Mouse (Mus musculus) erythroblast, adult 5-6 weeks (primary cell): Measurements from ENCODE around the gene Myo10. TPM values are rescaled to one million over a fixed set of nuclear protein-coding genes. Genes with fewer than 3 reads are reported as not detected.

Source experiments
- ATAC-seq: replicated peaks from 2 replicates; pipeline ENCODE4 v1.8.0; 2016; ENCODE audit warnings: moderate number of reproducible peaks, mild to moderate bottlenecking, moderate TSS enrichment, inconsistent platforms; ENCODE audit not compliant: poor library complexity, low FRiP score, severe bottlenecking
- total RNA-seq, 2 experiments: library from RNA; stranded (forward) in 1 of 2; stranded (reverse) in 1 of 2; fragments of 150-400 nt in 1 of 2; fragments of 200-764, 138-1000 nt in 1 of 2; gene quantifications; 2 replicates each; pipeline versions ENCODE4 v1.2.3 to v1.2.4; 2015 to 2017; ENCODE audit warnings: low replicate concordance in 2 of 2

Gene Myo10
- total RNA-seq, 2 experiments from 2014 or later = 1.7 to 5.9 TPM

GRCm38 (mm10) chr15:25859469-25859868 lies 237.1 kb downstream of the Myo10 start:
- ATAC-seq = no peak

- no peak for ATAC-seq
Measured at GRCm38 (mm10) chr15:25861900-25862299, 239.6 kb downstream of the Myo10 start.

Other genes starting within 250 kb of the Myo10 start
- gene Basp1, start 208.8 kb upstream of the Myo10 start, total RNA-seq (2015; ENCODE audit: low replicate concordance) = 8.3 TPM in 1 of 2 replicates, not detected in the other
- gene Basp1, start 208.8 kb upstream of the Myo10 start, total RNA-seq (2017; ENCODE audit: low replicate concordance) = 2.6 and 4.5 TPM in 2 replicates
- 8.2 and 20.0 TPM in 2 replicates for gene Retreg1, start 220.7 kb downstream of the Myo10 start, total RNA-seq (2015; ENCODE audit: low replicate concordance)
- 4.6 and 7.8 TPM in 2 replicates for gene Retreg1, start 220.7 kb downstream of the Myo10 start, total RNA-seq (2017; ENCODE audit: low replicate concordance)